Mouse (Mus musculus) adrenal gland, postnatal 14 days (tissue): ENCODE data around the gene Cd48. TPM values are rescaled to one million over a fixed set of nuclear protein-coding genes. Genes with fewer than 3 reads are reported as not detected.
"Not testable (repeated sequence)": the region's sequence is repeated elsewhere in the genome, so short reads cannot be mapped to it uniquely, and the experiment has no call there.

Source experiments
- DNase-seq: peaks from one replicate; pipeline ENCODE4 v3.0.0; 2021; ENCODE audit warnings: mixed read lengths
- long read RNA-seq, 2 experiments: library from polyadenylated mRNA; stranded (forward); transcript quantifications; one replicate each; pipeline ENCODE4 v2.0.0; 2021
- total RNA-seq: library from RNA; stranded (reverse); gene quantifications from 2 replicates; pipeline ENCODE4 v1.2.3, GENCODE M21; 2021

Cd48 gene
- 2.6 and 7.7 TPM in 2 replicates for total RNA-seq
- long read RNA-seq, experiment 1, partial matches to known transcripts = 0 of 1 reads
- long read RNA-seq, experiment 1, other reads (novel, unspliced or antisense) = 0 of 1 reads
- long read RNA-seq, experiment 2, partial matches to known transcripts = 0 of 1 reads
- long read RNA-seq, experiment 2, other reads (novel, unspliced or antisense) = 0 of 1 reads

DNA sequence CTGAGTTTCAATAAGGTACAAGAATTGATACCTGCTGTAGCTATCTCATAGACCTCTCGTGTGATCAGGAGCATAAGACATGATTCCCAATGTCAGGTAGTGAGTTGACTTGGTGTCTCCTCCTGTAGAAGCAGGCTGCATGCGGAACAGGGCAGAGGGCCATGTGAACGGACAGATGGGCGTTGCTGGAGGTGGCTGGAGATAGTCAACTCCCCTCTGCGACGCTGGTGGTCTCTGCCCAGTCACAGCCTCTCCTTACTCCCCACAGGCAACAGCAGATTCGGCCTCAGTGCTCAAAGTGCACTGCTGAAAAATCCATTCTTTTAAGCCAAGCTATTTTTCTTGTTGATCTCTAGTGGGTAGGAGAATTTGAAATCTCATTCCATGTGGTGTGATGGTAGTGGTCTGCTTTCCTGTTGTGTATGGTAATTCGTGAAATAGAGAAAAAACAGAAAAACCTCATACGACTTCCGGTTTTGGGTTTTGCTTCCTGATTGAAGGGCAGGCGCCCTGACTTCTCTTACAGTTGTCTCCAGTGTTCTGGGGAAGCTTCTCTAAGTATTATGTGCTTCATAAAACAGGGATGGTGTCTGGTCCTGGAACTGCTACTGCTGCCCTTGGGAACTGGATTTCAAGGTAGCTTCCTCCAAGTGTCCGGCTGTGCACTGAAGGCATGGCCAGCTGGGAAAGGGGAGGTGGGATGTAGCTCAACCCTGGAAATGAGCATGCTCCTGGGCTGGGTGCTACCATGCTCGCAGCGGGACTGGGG, at the start of gene Cd48:
Gene Cd48 (plus strand): TSS at position 479 of the 769 bp plus-strand sequence.
- DNase-seq = no peak

DNA sequence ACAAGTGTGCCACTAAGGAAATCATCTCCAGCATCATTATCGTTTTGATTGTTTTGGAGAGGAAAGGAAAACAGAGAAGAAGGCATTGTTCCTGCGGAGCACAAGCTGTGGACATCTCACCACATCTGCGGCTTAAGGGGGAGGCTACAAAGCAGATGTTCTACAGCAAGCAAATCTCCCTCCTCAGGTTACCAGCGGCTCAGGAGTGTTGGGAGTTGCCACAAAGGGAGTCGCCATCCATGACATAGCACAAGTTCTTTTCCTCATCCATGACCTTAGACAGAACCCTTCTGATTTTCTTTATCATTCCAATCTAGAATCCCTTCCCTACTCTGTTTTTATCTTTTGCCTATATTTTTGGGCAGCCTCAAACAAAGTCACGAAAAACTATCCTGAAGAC, 46.1 kb upstream of the Cd48 start:
- no peak for DNase-seq

DNA sequence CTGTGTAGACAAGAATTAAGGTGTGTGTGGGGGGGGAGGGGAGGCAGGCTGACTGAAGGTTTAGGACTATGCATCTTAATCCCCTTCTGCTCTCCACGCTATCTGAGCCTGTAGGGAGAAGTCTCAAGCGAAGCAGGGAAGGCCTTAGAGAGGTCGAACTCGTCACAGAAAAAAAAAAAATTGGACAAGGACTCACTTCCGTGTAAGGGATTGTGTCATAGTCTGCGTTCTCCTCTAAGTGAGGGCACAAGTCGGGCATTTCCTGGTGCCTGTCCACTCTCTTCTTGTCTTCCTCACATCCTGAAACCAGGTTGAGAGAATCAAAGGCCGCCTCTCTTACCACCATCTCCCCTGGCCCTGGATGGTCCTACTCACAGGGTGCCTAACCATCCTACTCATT, 44.7 kb upstream of the Cd48 start:
- DNase-seq = no peak

DNA sequence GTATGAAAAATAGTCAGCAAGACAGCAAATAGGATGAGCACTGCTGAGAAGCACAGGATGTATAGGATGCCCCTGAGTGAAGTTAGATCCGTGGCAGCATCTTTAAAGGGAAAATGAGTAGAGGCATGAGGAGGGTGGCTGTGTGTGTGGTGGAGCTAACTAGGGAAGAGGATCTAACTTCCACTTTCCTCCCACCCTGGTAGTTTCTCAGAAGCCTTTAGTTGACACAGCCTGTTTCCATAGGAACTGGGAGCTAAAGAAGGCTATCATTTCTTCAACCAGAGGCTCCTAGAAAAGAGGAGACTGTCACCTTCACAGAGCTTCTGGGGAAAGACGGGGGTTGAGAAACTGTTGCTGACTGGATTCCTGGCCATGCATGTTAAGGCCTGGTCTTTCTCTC, 43.1 kb upstream of the Cd48 start:
- no peak for DNase-seq

DNA sequence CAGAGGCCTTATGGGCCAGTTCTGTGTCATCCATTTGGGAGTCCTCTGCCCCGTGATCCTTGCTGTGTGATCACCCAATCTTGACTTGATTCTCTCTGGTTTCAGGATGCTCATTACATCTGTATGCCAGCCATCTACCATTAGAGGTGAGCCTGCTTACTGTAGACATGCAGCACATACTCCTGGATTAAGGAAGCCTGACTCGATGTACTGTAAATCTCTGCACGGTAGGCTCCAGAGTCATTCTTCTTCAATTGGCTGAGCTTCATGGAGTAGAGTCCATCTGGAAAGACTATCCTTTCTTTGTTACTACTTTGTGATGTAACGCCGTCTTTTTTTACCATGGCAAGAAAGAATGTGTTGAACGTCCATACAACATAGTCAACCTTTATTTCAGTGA, 41.0 kb upstream of the Cd48 start:
- no peak for DNase-seq

DNA sequence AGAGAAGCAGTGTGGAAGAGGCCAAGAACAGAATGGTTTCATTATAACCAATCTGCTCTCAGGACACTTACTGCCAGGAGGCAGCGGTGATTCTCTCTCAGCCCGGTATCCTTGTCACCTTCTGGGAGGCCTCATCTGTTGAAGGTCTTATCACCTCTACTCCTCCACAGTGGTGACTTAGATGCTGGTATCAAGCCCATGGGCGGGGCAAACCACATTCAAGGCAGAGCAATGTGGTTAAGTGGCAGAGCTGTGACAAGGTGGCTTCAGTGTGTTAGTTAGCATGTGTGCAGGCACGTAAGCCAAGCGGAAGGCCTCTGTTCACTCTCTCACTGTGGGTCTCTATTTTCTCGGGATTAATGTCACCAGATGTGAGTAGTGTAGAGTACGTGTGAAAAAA, 38.2 kb upstream of the Cd48 start:
- no peak for DNase-seq

DNA sequence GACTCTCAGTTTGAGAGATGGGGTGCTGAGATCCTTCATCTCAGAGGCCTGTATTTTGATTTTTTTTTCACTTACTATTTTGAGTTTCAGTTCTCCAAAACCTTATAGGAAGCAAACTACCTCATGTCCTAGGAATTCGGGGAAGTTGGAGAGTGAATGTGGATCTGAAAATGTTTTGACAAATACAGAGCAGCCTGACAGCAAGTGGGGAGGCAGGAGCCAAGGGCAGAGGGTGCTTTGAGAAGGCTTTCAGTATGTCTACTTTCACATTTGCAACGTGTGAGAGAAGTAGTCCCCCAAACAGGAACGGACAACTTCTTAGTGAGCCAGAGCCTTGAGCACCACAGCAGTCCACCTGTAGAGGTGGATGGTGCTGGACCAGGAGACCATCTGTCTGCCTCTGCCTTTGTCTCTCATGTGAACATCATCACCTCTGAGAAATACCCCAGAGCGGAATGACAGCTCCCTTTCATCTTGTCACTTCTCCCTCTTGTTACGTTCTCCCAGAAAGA, 35.3 kb upstream of the Cd48 start:
- no peak for DNase-seq

DNA sequence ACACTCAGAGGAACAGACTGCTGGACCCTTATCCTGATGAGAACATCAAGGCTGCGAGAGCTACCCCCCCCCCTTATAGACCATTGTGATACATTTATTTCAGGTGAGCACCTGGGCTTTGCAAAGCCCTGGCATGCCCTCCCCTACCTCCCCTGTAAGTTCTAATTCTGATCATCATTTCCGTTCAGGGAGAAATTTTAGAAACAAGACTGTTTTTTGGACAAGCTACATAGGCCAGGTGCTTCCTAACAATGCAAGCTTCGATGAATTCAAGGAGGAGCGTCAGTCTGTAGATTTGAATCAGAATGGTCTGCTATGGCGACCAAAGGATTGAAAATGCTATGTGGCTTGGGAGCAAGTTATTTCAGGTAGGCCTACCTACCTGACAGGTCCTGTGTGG, 34.1 kb upstream of the Cd48 start:
- DNase-seq = no peak

DNA sequence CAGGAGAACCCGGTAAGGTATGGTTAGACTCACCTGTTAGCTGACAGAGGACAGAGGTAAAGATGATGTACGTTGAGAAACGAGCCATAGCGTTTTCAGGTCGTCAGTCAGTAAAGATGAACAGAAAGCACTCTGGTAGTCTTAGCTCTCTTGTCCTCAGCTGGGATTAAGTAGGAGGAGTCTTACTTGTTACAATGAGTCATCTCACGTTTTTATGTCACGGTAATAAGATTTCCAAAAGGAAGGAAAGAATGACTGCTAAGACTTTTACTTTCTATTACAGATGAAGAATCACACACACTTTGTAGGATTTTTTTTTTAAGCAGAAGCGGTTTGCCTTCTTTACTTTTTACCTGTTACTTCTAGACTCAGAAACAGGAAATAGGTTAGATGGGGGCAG, 33.0 kb upstream of the Cd48 start:
- no peak for DNase-seq

DNA sequence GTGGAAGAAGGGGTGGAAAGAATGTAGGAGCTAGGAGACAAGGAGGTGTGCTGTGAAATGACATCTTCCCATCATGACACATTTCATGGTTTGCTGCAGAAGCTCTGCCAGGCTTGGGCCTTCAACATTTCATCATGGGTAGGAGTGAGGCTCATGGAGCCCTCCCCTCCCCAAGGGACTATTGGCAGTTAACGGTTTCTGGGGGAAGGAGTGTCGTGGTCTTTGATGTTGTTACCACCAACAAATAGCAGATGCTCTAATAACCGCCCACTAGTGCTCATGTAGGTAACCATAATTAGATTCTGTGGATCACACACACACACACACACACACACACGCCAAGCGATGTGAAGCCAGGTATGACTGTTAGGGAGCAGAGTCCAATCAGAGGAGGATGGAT, 29.1 kb upstream of the Cd48 start, which contains the start of gene Slamf7:
Gene Slamf7 (minus strand): TSS at position 302 of the 400 bp plus-strand sequence.
- DNase-seq = no peak

DNA sequence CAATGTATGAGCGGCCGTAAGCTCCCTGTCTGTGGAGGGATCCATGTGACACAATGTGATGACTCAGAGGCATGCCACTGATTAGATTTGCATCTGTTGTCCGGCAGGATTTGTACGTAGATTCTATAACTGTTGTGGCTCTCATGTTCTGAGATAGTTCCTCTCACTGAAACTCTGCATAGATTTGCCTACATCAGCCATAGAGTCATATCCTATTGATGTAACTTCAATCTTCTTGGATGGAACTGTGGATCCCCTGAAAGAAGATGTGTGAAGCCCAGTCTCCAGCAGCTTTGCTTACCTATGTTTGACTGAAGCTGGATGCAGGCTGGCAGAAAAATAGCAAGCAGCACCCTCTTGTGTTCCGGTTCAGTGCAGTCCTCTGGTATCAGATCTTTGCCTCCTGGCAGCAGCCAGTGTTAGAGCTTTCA, 23.2 kb upstream of the Cd48 start:
- DNase-seq = no peak

DNA sequence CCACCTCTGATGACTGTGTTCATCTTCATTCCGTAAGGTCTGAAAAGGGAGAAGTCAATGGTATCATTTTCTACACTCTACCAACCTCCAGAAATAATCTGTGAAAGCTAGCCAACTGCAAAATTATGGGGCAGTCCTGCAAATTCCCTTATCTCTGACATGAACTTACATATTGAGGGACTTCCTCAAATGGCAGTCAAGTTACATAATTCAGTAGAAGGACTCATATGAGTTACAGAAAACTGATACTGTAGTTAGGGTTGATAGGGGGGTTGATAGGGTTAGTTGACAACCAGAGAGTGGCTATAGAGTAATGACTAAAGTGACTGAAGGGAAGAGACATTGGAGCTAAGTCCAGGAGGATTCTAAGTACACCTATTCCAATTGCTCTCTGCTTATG, 21.4 kb upstream of the Cd48 start:
- no peak for DNase-seq

DNA sequence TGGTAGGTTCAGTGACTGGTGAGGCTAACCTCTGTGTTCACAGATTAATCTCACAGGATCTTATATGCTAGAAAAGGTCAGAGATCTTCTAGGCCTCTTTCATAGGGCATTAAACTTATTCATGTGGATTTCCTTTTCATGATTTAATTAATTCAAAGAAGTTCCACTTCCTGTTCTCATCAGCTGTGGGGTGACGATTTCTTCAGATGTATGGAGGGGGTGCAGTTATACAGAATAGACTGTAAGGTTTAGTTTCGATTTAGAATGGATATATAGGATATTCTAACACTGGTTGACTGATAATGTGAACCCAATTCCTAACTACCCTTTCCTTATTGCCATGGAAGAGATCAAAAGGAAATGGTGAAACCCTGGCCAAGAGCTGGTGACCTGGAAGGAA, 20.3 kb upstream of the Cd48 start:
- DNase-seq = no peak

DNA sequence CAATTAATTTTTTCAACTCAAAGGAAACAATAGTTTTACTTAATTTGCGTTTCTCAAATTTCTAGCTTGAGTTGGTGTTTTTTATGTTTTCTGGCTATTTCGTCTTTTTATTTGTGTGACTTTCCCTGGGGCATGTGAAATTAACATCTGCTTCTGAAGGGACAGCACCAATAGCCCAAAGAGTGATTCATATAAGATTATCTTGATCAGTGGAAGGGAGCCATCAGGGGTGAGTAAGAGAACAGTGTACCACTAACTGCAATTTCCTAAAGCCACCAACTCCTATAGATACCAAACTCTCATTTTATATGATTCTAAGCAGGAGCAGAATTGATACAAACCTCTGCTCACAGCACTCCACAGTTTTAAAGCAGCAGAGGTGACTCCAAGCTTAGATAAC, 18.1 kb upstream of the Cd48 start:
- DNase-seq = no peak

DNA sequence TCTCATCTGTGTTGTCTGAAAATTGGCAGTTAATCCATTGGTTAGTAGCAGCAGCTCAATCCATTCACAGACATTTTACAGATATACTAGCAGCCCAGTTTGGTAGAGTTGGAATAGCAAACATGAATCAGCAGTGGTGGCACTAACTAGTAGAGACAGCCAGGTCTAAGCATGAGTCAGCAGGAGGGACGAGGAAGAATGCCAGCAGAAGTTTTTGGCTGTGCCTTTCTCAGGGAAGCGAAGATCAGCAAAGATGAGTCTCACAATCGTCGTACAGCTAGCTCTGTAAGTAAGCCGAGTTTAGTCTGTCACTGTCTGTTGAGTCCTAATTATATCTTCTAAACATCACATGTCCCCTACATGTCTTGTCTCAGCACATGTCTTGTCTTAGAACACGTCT, 15.5 kb upstream of the Cd48 start:
- DNase-seq = no peak

DNA sequence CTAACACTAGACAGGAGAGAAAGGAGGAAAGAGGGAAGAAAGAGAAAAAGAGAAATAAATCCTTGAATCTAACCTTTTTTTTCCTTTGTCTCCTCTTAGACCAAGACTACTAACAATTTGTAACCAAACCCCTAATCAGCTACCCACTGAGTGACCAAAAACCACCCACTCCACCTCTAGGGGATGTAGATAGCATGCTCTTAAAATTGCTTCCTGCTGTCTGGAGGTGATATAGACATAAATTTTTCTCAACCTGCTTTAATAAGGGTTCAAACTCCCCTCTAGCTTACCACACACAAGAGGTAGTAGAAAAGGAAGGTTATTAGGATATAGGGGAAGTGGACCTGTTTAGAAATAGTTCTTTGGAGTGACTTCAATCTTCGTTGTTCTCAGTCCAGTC, 14.6 kb upstream of the Cd48 start:
- DNase-seq = no peak

DNA sequence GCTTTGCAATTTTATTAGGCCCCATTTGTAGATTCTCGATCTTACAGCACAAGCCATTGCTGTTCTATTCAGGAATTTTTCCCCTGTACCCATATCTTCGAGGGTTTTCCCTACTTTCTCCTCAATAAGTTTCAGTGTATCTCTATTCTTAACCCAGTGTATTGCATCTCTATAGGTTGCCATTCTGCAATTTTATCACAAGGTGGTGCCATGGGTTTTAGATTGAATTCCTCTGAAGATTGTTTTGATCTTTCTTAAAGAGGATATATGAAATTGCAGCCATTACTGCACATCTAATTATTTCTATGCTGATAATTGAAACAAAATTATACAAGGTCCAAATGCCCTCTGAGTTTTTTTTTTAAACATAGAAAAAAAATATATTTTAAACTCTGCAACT, 9.4 kb upstream of the Cd48 start:
- not testable (repeated sequence) for DNase-seq

DNA sequence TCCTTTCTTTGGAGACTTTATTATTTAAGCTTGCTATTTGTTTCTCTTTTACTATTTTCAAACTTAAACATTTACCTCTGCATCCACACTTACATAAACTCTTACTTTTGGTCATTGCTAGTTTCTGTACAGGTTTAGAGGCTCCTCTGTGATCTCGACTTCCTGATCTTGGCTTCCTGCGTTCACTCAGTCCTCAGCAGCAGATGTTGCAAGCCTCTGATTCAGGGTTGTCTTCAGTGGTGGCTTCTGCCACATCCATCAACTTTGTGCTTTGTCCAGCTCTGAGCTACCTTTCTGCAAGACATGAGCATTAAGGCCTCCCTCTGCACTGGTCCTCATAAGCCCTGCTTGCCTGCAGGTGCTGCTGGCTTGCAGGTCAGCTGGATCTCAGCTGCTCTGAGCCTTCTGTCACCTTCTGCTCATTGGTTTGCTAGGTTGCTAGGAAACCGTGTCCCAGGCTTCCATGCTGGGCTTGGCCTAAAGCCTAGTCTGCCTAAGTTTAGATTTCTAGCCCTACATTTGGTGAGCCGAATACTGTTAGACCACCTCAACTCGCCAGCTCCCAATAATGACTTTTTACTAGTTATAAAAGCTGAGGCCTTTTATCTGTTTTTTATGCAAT, 8.8 kb upstream of the Cd48 start:
- no peak for DNase-seq

DNA sequence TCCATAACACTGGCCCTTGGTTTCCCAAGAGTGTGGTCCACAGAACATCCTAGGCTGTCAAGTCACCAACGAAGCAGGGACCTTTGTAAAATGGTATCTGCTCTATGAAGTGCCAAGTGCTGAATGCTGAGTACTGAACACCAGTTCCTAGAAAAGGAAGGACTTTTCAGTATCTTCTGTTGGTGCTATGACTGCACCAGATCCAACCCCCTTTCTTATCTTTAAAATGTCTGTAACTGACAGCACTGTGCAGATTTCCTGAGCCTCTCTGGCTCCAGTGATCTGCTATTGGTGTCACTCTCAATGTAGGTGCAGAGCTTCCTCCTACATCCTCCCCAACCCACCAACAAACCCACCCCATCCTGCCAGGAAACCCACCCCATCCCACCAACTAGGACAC, 7.3 kb upstream of the Cd48 start:
- DNase-seq = no peak

DNA sequence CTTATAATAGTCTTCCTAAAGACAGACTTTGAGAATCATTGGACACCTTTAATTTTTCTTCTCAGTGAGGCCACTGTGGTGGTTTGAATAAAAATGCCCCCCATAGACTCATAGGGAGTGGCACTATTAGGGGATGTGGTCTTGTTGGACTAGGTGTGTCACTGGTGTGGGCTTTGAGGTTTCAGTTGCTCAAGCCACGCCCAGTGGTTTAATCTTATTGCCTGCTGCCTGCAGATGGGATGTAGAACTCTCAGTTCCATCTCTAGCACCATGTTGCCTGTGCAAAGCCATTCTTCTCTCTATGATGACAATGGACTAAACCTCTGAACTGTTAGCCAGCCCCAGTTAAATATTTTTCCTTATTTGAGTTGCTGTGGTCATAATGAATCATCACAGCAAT, 4.1 kb upstream of the Cd48 start:
- DNase-seq = no peak

DNA sequence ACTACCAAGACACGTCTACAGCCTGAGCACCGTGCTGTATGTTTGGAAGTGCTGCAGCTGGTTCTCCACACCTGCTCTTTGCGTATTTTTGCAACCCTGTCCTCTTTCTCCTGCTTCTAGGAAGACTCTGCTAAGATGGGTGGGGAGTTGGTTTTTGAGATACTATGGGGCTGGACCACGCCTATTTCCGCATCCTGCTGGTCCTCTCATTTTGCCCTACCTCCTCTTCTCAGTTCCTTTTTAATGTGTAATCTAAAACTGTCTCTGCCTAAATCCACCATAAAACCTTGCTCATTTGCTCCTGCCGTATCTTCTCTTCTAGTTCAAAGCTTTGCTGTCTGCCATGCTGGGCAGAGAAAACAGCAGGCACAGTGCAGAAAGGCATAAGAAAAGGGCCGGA, 800 bp upstream of the Cd48 start:
- DNase-seq = no peak

DNA sequence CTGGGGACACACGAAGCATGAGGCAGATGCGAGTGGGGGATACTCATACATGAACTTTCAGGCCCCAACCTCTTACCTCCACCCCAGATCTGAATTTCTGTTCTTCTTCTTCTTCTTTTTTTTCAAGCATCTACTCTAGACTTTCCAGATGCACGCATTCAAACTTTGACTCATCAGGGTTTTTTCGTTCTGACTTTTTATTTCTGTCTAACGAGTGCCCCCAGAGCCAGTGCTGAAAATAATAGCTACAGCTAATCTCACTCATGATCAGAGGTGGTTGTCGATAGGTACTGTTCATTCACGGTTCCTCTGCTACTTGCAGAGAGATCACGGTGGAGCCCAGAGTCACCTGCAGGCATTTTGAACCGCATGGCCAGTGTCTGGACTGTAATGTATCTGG, 3.1 kb downstream of the Cd48 start:
- no peak for DNase-seq

DNA sequence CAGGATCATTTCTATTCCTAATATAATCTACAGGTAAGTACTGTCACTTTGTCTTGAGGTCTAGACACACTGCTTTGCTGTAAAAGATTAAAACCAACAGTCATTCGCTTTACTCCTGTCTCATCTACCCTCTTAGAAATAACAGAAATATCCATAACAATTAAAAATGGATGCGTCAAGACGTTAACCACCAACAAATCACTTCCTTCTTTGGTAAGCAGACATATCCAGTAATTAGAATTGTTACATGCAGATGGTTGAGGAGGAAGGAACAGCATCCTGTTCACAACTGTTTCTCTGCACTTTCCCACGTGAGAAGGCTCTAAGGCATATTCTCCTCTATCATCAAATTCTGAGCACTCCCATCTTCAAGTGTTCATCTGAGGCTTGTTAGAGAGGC, 5.5 kb downstream of the Cd48 start:
- DNase-seq = no peak

DNA sequence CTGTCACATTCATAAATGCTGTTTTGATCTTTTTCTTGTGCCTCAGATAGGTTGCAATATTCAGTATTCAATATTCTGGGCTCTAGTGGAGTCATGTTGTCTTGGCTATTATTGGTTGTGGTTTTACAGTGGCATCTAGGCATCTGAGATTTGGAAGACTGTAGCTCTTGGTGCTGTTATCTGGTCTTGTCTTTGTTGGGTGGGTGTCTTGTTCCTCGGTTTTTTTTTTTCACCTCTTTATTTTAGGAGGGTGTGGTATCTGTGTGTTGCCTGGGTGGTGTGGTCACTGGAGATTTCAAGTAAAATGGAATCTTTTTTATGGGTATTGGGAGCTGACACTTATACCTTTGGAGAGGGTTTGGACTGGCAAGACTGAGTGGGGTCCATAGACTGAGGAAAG, 12.1 kb downstream of the Cd48 start:
- DNase-seq = no peak
